Mouse (Mus musculus) heart, adult 2 months (tissue): ENCODE measurements around the gene Rnf39.
"Not testable (repeated sequence)": the region's sequence is repeated elsewhere in the genome, so short reads cannot be mapped to it uniquely, and the experiment has no call there.

Experiments
- CTCF ChIP-seq: fragments of 200-600 bp; IDR thresholded peaks from 2 replicates; pipeline ENCODE4 v1.8.1; 2022; ENCODE audit warnings: antibody characterized with exemption, mild to moderate bottlenecking, moderate library complexity
- POLR2A ChIP-seq: fragments of 200-500 bp; IDR thresholded peaks from 2 replicates; pipeline ENCODE4 v1.6.1; 2011; ENCODE audit warnings: mild to moderate bottlenecking, low read depth, low read length, control low read depth; ENCODE audit not compliant: insufficient read depth

DNA sequence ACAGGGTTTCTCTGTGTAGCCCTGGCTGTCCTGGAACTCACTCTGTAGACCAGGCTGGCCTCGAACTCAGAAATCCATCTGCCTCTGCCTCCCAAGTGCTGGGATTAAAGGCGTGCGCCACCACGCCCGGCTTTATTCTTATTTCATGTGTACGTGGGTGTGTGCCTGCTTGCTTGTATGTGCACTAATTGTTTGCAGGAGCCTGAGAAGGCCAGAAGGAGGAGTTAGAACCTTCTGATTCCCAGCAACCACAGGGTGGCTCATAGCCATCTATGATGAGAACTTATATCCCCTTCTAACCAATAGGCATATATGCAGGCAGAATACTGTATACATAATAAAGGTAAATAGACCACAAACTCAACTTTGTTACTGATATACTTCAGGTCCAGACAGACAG, 47.9 kb downstream of the Rnf39 start:
- not testable (repeated sequence) for TF ChIP-seq POLR2A, CTCF
